Mouse (Mus musculus) adrenal gland, postnatal 25 days (tissue): ENCODE data around the gene Scgb1b27. TPM values are rescaled to one million over a fixed set of nuclear protein-coding genes. Genes with fewer than 3 reads are reported as not detected.
A peak's percentile ranks its signal among the peaks of the same experiment; 100 is the strongest.
"Not testable (repeated sequence)": the region's sequence is repeated elsewhere in the genome, so short reads cannot be mapped to it uniquely, and the experiment has no call there.

ENCODE experiments used
- DNase-seq: peaks from one replicate; pipeline ENCODE4 v3.0.0; 2021; ENCODE audit warnings: mixed read lengths
- long read RNA-seq: library from polyadenylated mRNA; stranded (forward); transcript quantifications from one replicate; pipeline ENCODE4 v2.0.0, GENCODE M21; 2021
- total RNA-seq: library from RNA; stranded (reverse); gene quantifications from 2 replicates; pipeline ENCODE4 v1.2.3, GENCODE M21; 2021

Scgb1b27 gene
- total RNA-seq, result not detected in 2 replicates
- long read RNA-seq, result 0 reads

- not testable (repeated sequence) for DNase-seq
Observed at GRCm38 (mm10) chr7:34021183-34021582, at the start of gene Scgb1b27. Gene Scgb1b27 (plus strand): TSS chr7:34021483.

GRCm38 (mm10) chr7:33982281-33982680 lies 39.0 kb upstream of the Scgb1b27 start:
- DNase-seq, result peak; percentile 40

GRCm38 (mm10) chr7:34013842-34014241 lies 7.4 kb upstream of the Scgb1b27 start, which contains the start of gene Scgb2b27:
Gene Scgb2b27 (minus strand): TSS chr7:34013942.
- DNase-seq, result no peak

GRCm38 (mm10) chr7:34025641-34026040 lies 4.4 kb downstream of the Scgb1b27 start:
- no peak for DNase-seq

- not testable (repeated sequence) for DNase-seq
Observed at GRCm38 (mm10) chr7:34027202-34027601, 5.9 kb downstream of the Scgb1b27 start.

- DNase-seq, result no peak
Observed at GRCm38 (mm10) chr7:34030026-34030425, 8.7 kb downstream of the Scgb1b27 start.

- DNase-seq, result not testable (repeated sequence)
Observed at GRCm38 (mm10) chr7:34034579-34034978, 13.3 kb downstream of the Scgb1b27 start.

GRCm38 (mm10) chr7:34036076-34036815 lies 15.0 kb downstream of the Scgb1b27 start:
- DNase-seq, result not testable (repeated sequence)

GRCm38 (mm10) chr7:34068132-34068531 lies 46.8 kb downstream of the Scgb1b27 start:
- not testable (repeated sequence) for DNase-seq

Other genes starting within 250 kb of the Scgb1b27 start
- not detected in 2 replicates for gene Scgb2b26, start 76.4 kb upstream of the Scgb1b27 start, total RNA-seq
- gene Scgb2b27, start 7.5 kb upstream of the Scgb1b27 start, total RNA-seq, result not detected in 2 replicates
- not detected in 2 replicates for gene Scgb1b30, start 73.9 kb downstream of the Scgb1b27 start, total RNA-seq
- 25.7 and 30.0 TPM in 2 replicates for gene Wtip, start 111.8 kb downstream of the Scgb1b27 start, total RNA-seq
- 79.0 and 88.1 TPM in 2 replicates for gene Uba2, start 148.1 kb downstream of the Scgb1b27 start, total RNA-seq
- gene Pdcd2l, start 175.2 kb downstream of the Scgb1b27 start, total RNA-seq, result 25.3 and 25.4 TPM in 2 replicates
- gene Gpi1, start 208.9 kb downstream of the Scgb1b27 start, total RNA-seq, result 304 and 309 TPM in 2 replicates
- not detected in 2 replicates for gene Gm6096, start 229.6 kb downstream of the Scgb1b27 start, total RNA-seq